Mouse (Mus musculus): Measurements from ENCODE around the gene Fiz1. TPM values are rescaled to one million over a fixed set of nuclear protein-coding genes. Genes with fewer than 3 reads are reported as not detected.
A peak's percentile ranks its signal among the peaks of the same experiment; 100 is the strongest.

Fiz1 gene
- polyA plus RNA-seq, 1 experiment from 2014 or later: 46.4 TPM

- H3K9ac ChIP-seq: no peak overlapping the region
These were observed 44.1 kb upstream of the Fiz1 start for GRCm38 (mm10) chr7:5058631-5059030.

GRCm38 (mm10) chr7:5057804-5058203, 43.3 kb upstream of the Fiz1 start:
- Histone ChIP-seq H3K4me2 (no peak overlapping the region; the same call in 1 of the 2 replicates), H3K4me1 (ENCODE audit: insufficient read depth) (peaks cover 16% of the 10 kb centered on the region; the same call in 1 of the 2 replicates), H3K36me3 (ENCODE audit: insufficient read depth) (no peaks in the 10 kb centered on the region), H3K9me3 (ENCODE audit: low read depth, low read length) (no peaks in the 10 kb centered on the region), H3K9ac (no peak overlapping the region), H3K27ac (ENCODE audit: low read depth) (no peak overlapping the region), H3K4me3 (ENCODE audit: low read depth, low read length) (peak overlapping the region; percentile 50; the same call in 1 of the 2 replicates), H3K27me3 (ENCODE audit: insufficient read depth, low read length) (peaks cover 59% of the 10 kb centered on the region)
- TF ChIP-seq CTCF (IDR thresholded peaks at IDR 0.05; ENCODE audit: low read depth): peak; percentile 29
- DNase-seq (no peak), ATAC-seq (ENCODE audit: insufficient read depth) (no peak)
- WGBS: 36% methylated on average over 11 of the region's 11 CpGs

More at GRCm38 (mm10) chr7:5058631-5059030, 44.1 kb upstream of the Fiz1 start:
- Histone ChIP-seq H3K36me3 (ENCODE audit: insufficient read depth) (no peaks in the 10 kb centered on the region), H3K4me1 (ENCODE audit: insufficient read depth) (peaks cover 10% of the 10 kb centered on the region; the same call in 1 of the 2 replicates), H3K4me2 (no peak overlapping the region), H3K9me3 (ENCODE audit: low read depth, low read length) (no peaks in the 10 kb centered on the region), H3K27me3 (ENCODE audit: insufficient read depth, low read length) (peaks cover 51% of the 10 kb centered on the region), H3K27ac (ENCODE audit: low read depth) (no peak overlapping the region), H3K4me3 (ENCODE audit: low read depth, low read length) (no peak overlapping the region)
- TF ChIP-seq CTCF (IDR thresholded peaks at IDR 0.05; ENCODE audit: low read depth): no peak
- no peak for DNase-seq
- WGBS: 89% methylated on average over 1 of the region's 1 CpGs
- ATAC-seq (ENCODE audit: insufficient read depth): no peak

GRCm38 (mm10) chr7:5057381-5057780, 42.9 kb upstream of the Fiz1 start:
- Histone ChIP-seq H3K4me2 (peak overlapping the region; percentile 74), H3K27me3 (ENCODE audit: insufficient read depth, low read length) (peaks cover 62% of the 10 kb centered on the region), H3K36me3 (ENCODE audit: insufficient read depth) (no peaks in the 10 kb centered on the region), H3K27ac (ENCODE audit: low read depth) (no peak overlapping the region), H3K9ac (peak overlapping the region; percentile 57), H3K4me1 (ENCODE audit: insufficient read depth) (peaks cover 18% of the 10 kb centered on the region; the same call in 1 of the 2 replicates), H3K9me3 (ENCODE audit: low read depth, low read length) (no peaks in the 10 kb centered on the region), H3K4me3 (ENCODE audit: low read depth, low read length) (peak overlapping the region; percentile 50)
- 29% methylated on average over 8 of the region's 8 CpGs for WGBS
- no peak for TF ChIP-seq CTCF (IDR thresholded peaks at IDR 0.05; ENCODE audit: low read depth)
- DNase-seq (no peak), ATAC-seq (ENCODE audit: insufficient read depth) (no peak)

- peaks cover 67% of the 10 kb centered on the region for H3K27me3 ChIP-seq (ENCODE audit: insufficient read depth, low read length)
- DNase-seq (peak; percentile 32), ATAC-seq (ENCODE audit: insufficient read depth) (no peak)
These were observed 42.3 kb upstream of the Fiz1 start for GRCm38 (mm10) chr7:5056651-5057263.

GRCm38 (mm10) chr7:5053456-5054179, 39.1 kb upstream of the Fiz1 start:
- no peaks in the 10 kb centered on the region for H3K9me3 ChIP-seq (ENCODE audit: low read depth, low read length)
- 9% methylated on average over 32 of the region's 32 CpGs for WGBS
- no peaks in the 10 kb centered on the region for H3K36me3 ChIP-seq (ENCODE audit: insufficient read depth)
- ATAC-seq (ENCODE audit: insufficient read depth): no peak
- peak overlapping the region; percentile 78 for H3K4me2 ChIP-seq
- H3K27me3 ChIP-seq (ENCODE audit: insufficient read depth, low read length): peaks cover 69% of the 10 kb centered on the region
- no peak overlapping the region for H3K27ac ChIP-seq (ENCODE audit: low read depth)
- H3K4me1 ChIP-seq (ENCODE audit: insufficient read depth): peaks cover 25% of the 10 kb centered on the region
- H3K9ac ChIP-seq: peak overlapping the region; percentile 86
- peak; percentile 36 for DNase-seq
- H3K4me3 ChIP-seq (ENCODE audit: low read depth, low read length): peak overlapping the region; percentile 68
- no peak for TF ChIP-seq CTCF (IDR thresholded peaks at IDR 0.05; ENCODE audit: low read depth)

More at GRCm38 (mm10) chr7:5056651-5057263, 42.3 kb upstream of the Fiz1 start:
- peak overlapping the region; percentile 74 for H3K4me2 ChIP-seq
- no peak for TF ChIP-seq CTCF (IDR thresholded peaks at IDR 0.05; ENCODE audit: low read depth)
- H3K4me1 ChIP-seq (ENCODE audit: insufficient read depth): peaks cover 22% of the 10 kb centered on the region; the same call in 1 of the 2 replicates
- peak overlapping the region; percentile 57 for H3K9ac ChIP-seq
- H3K36me3 ChIP-seq (ENCODE audit: insufficient read depth): no peaks in the 10 kb centered on the region
- peak overlapping the region; percentile 50 for H3K4me3 ChIP-seq (ENCODE audit: low read depth, low read length)
- H3K27ac ChIP-seq (ENCODE audit: low read depth): no peak overlapping the region
- no peaks in the 10 kb centered on the region for H3K9me3 ChIP-seq (ENCODE audit: low read depth, low read length)
- 1% methylated on average over 55 of the region's 55 CpGs for WGBS

- no peaks in the 10 kb centered on the region for H3K9me3 ChIP-seq (ENCODE audit: low read depth, low read length)
- no peak overlapping the region for H3K27ac ChIP-seq (ENCODE audit: low read depth)
- H3K4me1 ChIP-seq (ENCODE audit: insufficient read depth): peaks cover 25% of the 10 kb centered on the region
- H3K4me3 ChIP-seq (ENCODE audit: low read depth, low read length): peak overlapping the region; percentile 68
- WGBS: 3% methylated on average over 45 of the region's 45 CpGs
- peak overlapping the region; percentile 86 for H3K9ac ChIP-seq
- DNase-seq (no peak), ATAC-seq (ENCODE audit: insufficient read depth) (no peak)
- no peaks in the 10 kb centered on the region for H3K36me3 ChIP-seq (ENCODE audit: insufficient read depth)
- peak overlapping the region; percentile 78 for H3K4me2 ChIP-seq
- TF ChIP-seq CTCF (IDR thresholded peaks at IDR 0.05; ENCODE audit: low read depth): no peak
- peaks cover 63% of the 10 kb centered on the region for H3K27me3 ChIP-seq (ENCODE audit: insufficient read depth, low read length)
These were observed 38.4 kb upstream of the Fiz1 start for GRCm38 (mm10) chr7:5052931-5053343.

GRCm38 (mm10) chr7:5052438-5052837, 37.9 kb upstream of the Fiz1 start:
- no peak for ATAC-seq (ENCODE audit: insufficient read depth)

More at GRCm38 (mm10) chr7:5052438-5052837, 37.9 kb upstream of the Fiz1 start:
- Histone ChIP-seq H3K27me3 (ENCODE audit: insufficient read depth, low read length) (peaks cover 58% of the 10 kb centered on the region), H3K4me1 (ENCODE audit: insufficient read depth) (peaks cover 25% of the 10 kb centered on the region), H3K36me3 (ENCODE audit: insufficient read depth) (no peaks in the 10 kb centered on the region), H3K9me3 (ENCODE audit: low read depth, low read length) (no peaks in the 10 kb centered on the region), H3K27ac (ENCODE audit: low read depth) (no peak overlapping the region; the same call in 1 of the 2 replicates), H3K4me3 (ENCODE audit: low read depth, low read length) (peak overlapping the region; percentile 68), H3K4me2 (peak overlapping the region; percentile 78), H3K9ac (peak overlapping the region; percentile 86)
- peak; percentile 17 for DNase-seq
- TF ChIP-seq CTCF (IDR thresholded peaks at IDR 0.05; ENCODE audit: low read depth): no peak
- 1% methylated on average over 12 of the region's 12 CpGs for WGBS
